Mouse (Mus musculus): ENCODE results near the gene Hist1h2bj.
"Not testable (repeated sequence)": the region's sequence is repeated elsewhere in the genome, so short reads cannot be mapped to it uniquely, and the experiment has no call there.

Hist1h2bj gene

GRCm38 (mm10) chr13:22037415-22037814, 5.6 kb upstream of the Hist1h2bj start:
- in situ Hi-C loops (cut with MboI, MseI): loop anchor here (5.0 kb wide), 2 partner anchors 315 to 1495 kb away; partner anchors contain the start of genes Hist1h2af, Hist1h2bm and Hist1h4h

- in situ Hi-C loops (cut with MboI, MseI): loop anchor here (5.0 kb wide), 2 partner anchors 317 to 1493 kb away; partner anchors contain the start of genes Hist1h2af, Hist1h2bm and Hist1h4h
Measured at GRCm38 (mm10) chr13:22039364-22039763, 3.6 kb upstream of the Hist1h2bj start.

- in situ Hi-C loops (cut with MboI, MseI): loop anchor here (5.0 to 10.0 kb wide), 4 partner anchors 208 to 1705 kb away; partner anchors contain the start of genes Hist1h2af, Hist1h2ap, Hist1h2bb and Hist1h2bm
Measured at GRCm38 (mm10) chr13:22039951-22040463, 3.0 kb upstream of the Hist1h2bj start.

DNA sequence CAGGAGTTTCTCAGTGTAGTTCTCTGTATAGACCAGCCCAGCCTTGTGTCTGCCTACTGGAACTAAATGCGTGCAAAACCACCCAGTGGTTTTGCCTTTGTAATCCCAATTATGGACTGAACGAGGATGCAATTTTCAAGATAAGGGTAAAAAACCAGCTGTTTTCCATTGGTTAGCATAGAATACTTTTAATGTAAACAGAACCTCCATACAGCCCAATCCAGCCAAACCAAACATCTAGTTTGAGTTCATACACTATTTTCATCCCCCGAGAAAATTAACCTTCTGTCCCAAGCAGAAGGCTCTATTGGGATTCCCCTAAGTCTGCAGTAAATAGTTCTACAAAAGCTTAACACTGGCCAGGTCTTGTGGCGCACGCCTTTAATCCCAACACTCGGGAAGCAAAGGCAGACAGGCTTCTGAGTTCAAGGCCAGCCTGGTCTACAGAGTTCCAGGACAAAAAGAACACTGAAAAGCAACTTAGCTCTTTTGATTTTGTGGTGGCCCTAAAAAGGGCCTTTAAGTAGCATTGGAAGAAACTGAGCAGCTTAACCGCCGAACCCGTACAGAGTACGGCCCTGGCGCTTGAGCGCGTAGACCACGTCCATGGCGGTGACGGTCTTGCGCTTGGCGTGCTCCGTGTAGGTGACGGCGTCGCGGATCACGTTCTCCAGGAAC, 2.4 kb upstream of the Hist1h2bj start:
- in situ Hi-C loops (cut with MboI, MseI): loop anchor here (5.0 to 10.0 kb wide), 2 partner anchors 208 to 1704 kb away; partner anchors contain the start of genes Hist1h2ap, Hist1h2bb, Hist1h2br and Hist1h3c

DNA sequence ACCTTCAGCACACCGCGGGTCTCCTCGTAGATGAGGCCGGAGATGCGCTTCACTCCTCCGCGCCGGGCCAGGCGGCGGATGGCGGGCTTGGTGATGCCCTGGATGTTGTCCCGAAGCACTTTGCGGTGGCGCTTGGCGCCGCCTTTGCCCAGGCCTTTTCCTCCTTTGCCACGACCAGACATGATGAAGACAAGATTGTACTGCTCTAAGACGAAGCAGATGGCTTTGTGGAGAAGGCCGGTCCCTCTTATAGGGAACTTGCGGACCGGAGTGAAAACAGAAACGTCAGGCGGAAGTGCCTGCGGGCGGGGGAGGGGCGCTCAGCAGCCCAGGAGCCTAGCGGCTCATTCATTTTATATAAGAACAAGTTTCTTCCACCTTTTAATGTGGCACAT, 1.9 kb upstream of the Hist1h2bj start, which contains the start of gene Hist1h4i:
Gene Hist1h4i (minus strand): TSS at position 221 of the 395 bp plus-strand sequence.
- in situ Hi-C loops (cut with MboI, MseI): loop anchor here (5.0 to 10.0 kb wide), 2 partner anchors 209 to 1704 kb away; partner anchors contain the start of genes Hist1h2ap, Hist1h2bb, Hist1h2br and Hist1h3c

DNA sequence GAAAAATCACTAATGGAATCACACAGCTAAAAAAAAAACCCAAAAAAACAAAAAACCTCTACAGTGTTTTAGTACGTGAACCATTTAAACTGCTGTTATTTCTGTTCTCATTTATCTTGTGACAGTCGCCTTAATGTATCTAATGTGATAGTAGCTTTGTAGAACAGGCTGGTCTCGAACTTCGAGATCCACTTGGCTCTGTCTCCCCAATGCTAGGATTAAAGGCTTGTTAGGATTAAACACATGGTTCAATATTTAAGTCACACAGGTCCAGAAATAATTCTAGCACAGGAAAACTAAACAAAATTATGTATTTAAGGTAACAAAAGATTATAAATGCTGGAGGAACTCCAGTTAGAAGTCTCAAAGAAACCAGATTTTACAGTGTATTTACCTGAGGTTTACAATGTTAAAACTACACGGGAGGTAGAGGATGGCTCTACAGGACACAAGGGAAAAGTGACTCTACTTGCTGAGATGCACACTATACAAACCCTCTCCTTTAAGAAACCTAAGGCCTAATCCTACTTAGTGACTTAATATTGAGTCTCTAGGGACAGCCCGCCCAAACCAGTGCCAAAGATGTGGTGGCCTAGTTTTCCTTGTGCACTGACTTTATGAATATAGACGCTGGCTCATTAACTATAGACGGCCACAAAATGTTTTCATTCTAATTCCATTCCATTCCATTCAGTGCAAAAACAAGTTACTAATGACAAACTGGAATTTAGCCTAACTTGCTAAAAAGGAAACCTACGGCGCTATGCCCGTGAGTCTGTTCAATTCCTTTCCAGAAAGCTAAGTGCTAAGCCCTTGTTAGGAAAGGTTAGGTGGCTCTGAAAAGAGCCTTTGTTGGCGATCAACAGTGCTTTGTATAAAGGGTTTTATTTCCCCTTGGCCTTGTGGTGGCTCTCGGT, 1.1 kb upstream of the Hist1h2bj start:
- in situ Hi-C loops (cut with MboI, MseI): loop anchor here (5.0 to 10.0 kb wide), 2 partner anchors 210 to 1703 kb away; partner anchors contain the start of genes Hist1h2ap, Hist1h2bb, Hist1h2br and Hist1h3c

DNA sequence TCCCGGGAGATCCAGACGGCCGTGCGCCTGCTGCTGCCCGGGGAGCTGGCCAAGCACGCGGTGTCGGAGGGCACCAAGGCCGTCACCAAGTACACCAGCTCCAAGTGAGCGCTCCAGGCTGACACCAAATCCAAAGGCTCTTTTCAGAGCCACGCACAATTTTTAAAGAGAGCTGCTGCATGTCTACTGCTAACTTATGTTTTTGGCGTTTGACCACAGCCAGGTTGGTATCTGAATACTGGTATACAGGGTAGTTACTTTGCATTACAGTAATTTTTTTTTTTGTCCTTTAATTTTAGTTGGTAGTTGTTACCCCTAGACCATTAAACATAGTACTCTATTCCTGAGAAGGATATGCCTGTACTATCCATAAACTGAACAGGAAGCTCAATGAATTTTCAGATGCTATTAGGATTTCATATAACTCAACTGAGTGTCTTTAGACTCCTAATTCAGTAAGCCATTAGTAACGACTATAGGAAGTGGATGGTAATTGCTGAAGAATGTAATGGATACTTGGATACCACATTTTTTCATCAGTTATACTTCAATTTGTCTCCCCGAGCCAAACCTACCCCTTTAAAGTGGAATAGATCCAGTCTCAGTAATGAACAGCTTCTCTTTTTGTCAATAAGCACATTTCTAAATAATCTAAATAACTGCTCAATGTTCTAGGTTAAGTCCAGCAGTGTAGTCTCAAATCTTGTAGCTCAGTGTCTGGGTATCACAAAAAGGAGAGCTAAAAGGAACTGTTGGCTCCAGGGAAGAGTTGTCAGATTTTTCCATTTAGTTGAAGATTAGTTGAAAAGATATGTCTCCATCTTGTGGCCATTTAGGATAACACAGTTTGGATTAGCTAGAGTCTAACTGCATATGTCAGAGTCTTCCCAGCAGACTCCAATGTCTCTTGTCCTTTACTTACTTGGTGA, 753 bp downstream of the Hist1h2bj start:
- in situ Hi-C loops (cut with MboI, MseI): loop anchor here (5.0 to 10.0 kb wide), 2 partner anchors 211 to 1701 kb away; partner anchors contain the start of genes Hist1h2ap, Hist1h2bb, Hist1h2br and Hist1h3c

- in situ Hi-C loops (cut with MboI, MseI): loop anchor here (5.0 to 10.0 kb wide), 3 partner anchors 212 to 1700 kb away; partner anchors contain the start of genes Hist1h2ac, Hist1h2ap, Hist1h2bb and Hist1h2bc
Measured at GRCm38 (mm10) chr13:22044432-22045155, 1.6 kb downstream of the Hist1h2bj start.

GRCm38 (mm10) chr13:22045311-22045710, 2.3 kb downstream of the Hist1h2bj start:
- in situ Hi-C loops (cut with MboI, MseI): loop anchor here (5.0 to 10.0 kb wide), 2 partner anchors 1637 to 1699 kb away; partner anchors contain the start of genes Hist1h2ac, Hist1h2bb, Hist1h2bc and Hist1h3c

- in situ Hi-C loops (cut with MboI, MseI): loop anchor here (5.0 to 10.0 kb wide), 2 partner anchors 1633 to 1696 kb away; partner anchors contain the start of genes Hist1h2ac, Hist1h2bb, Hist1h2bc and Hist1h3c
Measured at GRCm38 (mm10) chr13:22049041-22049440, 6.0 kb downstream of the Hist1h2bj start.

DNA sequence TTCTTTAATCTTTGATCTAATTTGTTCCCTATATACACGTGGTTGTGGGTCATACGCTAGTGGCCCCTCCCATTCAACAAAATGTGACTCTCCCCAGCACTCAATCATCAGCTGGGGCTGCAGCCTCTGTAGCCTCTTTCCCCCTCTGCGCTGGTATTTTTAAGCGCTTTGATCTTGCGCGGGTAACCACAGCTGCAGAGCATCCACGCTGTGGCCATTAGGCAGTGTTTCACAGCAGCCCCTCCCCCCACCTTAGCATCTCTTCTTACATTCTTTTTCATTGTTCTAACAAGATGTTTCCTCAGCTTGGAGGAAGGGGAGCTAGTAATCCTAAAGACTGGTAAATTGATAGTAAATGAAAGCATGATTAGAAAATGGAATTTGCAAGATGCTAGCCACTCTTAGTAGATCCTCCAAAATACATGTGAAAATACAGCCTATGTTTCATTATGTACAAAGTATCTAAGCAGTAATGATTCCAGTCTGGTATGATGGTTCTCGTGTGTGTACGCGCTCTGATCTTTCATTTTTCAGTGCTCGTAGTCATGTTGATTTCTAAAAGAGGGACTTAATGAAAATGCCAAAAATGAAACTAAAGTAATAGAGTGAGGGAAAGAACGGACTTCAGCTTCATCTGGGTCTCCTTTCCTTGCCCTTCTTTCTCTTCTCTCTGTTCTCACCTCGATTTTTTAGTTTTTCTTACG, 6.9 kb downstream of the Hist1h2bj start:
- in situ Hi-C loops (cut with MboI, MseI): loop anchor here (5.0 to 10.0 kb wide), 4 partner anchors 1252 to 1695 kb away; partner anchors contain the start of genes Hist1h2ac, Hist1h2bb, Hist1h2bc and Hist1h3c

DNA sequence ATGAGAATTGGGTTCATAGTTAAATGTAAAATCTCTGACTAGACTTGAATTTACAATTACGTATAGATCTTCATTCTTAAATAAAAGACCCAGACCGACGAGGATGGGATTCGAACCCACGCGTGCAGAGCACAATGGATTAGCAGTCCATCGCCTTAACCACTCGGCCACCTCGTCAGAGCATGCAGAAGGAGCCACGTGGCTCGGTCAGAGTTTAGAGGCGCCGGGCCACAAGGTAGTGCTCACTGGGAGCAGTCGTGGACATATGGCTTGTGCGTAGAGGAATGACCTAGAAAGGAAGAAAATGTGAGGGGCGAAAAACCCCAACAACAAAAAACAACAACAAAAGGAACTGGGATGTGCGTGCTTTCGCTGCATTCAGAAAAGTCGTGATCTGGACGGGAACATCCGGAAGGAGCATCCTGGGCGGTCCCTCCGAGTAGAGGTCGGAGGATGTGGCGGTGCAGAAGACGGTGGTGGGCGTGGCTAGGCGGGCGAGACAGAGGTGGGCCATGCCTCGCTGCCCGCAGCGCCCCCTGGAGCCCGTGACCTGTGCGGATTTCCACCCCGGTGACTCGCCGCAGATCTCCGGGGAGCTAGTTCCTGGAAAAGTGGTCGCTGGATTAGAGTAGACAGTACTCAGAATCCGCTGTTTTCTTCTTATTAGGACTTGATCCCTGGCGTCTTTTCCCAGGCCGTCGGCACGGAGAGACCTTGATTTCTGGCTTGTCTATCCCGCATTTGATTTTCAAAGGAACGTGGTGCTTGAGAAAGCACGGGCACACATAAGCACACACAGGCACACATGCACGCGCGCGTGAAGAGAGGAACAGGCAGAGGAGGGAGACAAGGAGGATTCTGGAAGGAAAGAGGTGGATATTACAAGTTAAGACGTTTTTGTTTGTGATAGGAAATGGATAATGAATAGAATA, 7.8 kb downstream of the Hist1h2bj start:
- in situ Hi-C loops (cut with MboI, MseI): loop anchor here (5.0 to 10.0 kb wide), 2 partner anchors 1251 to 1364 kb away; no protein-coding TSS in a partner anchor

DNA sequence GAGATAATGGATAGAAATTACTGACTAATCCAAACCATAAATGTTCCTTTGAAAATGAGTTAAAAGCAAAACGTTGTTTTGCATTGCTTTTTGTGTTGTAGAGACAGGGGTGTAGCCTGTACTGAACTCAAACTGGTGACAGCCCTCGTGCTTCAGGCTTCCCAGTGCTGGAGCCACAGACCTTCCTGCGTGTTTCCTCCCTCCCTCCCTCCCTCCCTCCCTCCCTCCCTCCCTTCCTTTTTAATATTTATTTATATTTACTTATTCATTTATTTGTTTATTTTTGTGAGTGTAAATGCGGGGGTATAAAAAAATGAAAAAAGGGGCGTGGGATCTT, 8.5 kb downstream of the Hist1h2bj start:
- in situ Hi-C loops (cut with MboI, MseI): loop anchor here (5.0 to 10.0 kb wide), 2 partner anchors 1251 to 1363 kb away; no protein-coding TSS in a partner anchor

DNA sequence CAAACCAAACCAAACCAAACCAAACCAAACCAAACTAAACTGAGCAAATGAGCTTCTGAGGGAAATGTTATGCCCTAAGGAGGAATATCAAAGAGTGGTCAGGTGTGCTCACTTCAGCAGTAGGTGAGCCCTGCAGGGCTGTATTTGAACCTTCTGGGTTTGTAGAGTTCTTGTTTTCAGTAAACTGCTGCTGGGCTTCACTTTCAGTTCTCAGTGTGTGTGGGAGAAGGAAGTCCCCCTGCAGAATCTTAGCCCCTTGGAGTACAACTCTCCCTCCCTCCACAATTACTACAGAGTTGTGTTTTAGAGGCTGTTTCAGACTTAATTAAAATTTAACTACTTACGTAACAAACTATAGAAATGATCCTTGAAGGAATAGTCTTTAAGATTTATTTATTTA, 10.7 kb downstream of the Hist1h2bj start:
- in situ Hi-C loops (cut with MboI, MseI): loop anchor here (5.0 to 10.0 kb wide), 2 partner anchors 1249 to 1361 kb away; no protein-coding TSS in a partner anchor

DNA sequence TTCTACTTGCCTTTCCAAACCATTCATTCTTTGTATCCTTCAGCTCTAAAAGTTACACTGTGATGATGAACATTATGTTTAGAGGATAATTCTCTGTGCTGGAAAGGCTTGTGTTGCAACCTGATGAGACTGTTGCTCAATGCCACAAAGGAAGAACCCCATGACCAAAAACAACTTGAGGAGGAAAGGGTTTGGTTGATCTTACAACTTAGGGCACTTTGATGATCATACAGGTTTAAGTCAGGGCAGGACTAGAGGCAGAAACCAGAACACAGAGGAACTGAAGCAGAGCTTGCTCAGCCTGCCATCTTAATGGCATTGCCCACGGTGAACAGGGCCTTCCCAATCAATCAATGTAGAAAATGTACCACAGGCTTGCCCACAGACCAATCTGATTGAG, 18.4 kb downstream of the Hist1h2bj start:
- in situ Hi-C loops (cut with MboI, MseI): no loop called here

DNA sequence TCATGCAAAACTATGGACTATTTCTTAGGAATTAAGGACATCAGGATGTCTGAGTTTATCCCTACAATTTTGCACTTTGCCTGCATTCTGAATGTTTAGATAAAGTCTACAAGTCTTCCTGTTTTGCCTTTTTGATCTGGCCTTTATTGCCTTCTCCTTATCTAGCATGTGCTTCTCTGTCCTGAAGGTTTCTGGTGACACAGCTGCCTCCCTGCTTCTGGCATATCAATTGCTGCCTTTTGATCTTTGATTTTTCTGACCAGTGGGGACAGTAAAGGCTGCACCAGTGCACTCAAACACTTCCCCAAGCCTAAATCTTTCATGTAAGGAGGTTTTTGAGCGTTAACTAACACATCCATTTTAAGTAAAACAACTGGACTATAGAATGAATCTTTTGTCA, 20.5 kb downstream of the Hist1h2bj start:
- in situ Hi-C loops (cut with MboI, MseI): no loop called here

GRCm38 (mm10) chr13:22084140-22084539, 41.1 kb downstream of the Hist1h2bj start, which contains the start of gene Vmn1r188:
TSS of gene Vmn1r188 (plus strand) at chr13:22084440.
- in situ Hi-C loops (cut with MboI, MseI): not testable (repeated sequence)
